Mouse (Mus musculus) liver, adult 2 months (tissue): Measurements from ENCODE around the gene Dcpp2.
A peak's percentile ranks its signal among the peaks of the same experiment; 100 is the strongest.

ENCODE experiments used
- CTCF ChIP-seq: fragments of 200-500 bp; IDR thresholded peaks from 2 replicates; pipeline ENCODE4 v1.5.1; 2011; ENCODE audit warnings: low read depth, low read length, control low read depth
- POLR2A ChIP-seq: fragments of 200-500 bp; IDR thresholded peaks from 2 replicates; pipeline ENCODE4 v1.6.1; 2011; ENCODE audit warnings: low read length, control low read depth; ENCODE audit not compliant: insufficient read depth; ENCODE audit errors: extremely low read depth

DNA sequence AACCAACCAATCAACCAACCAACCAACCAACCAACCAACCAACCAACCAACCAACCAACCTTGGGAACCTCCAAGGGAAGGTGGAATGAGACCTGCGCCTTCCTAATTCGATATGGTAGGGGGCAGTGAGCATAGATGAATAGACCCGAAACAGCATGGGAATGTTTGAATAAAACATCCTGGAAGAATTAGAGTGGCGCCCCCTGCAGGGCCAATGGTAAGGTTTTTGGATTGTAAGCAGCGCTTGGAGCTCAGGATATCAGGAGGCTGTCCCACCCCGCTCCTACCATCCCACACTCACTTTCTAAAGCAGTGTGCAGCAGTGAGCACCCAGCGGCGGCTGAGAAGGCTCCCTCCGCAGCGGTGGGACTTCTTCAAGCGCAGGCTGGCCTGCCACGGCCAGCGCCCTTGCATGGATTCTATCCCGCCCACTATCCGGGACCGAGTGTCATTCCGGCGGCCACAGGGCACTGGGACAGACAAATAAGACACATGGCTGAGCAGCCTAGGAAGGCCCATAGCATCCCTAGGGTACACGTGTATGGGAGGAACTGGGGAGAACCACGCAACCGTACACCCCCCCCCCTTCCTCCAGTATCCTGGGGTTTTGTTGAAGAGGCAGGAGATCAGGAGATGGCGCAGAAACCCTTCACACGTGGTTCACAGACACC, 37.4 kb upstream of the Dcpp2 start:
- peak; percentile 40 for TF ChIP-seq CTCF
- TF ChIP-seq POLR2A, result no peak
